Mouse (Mus musculus) heart, postnatal 14 days (tissue): Measurements from ENCODE around the gene Timm8a2. TPM values are rescaled to one million over a fixed set of nuclear protein-coding genes. Genes with fewer than 3 reads are reported as not detected.
"Not testable (repeated sequence)": the region's sequence is repeated elsewhere in the genome, so short reads cannot be mapped to it uniquely, and the experiment has no call there.

Source experiments
- DNase-seq, 2 experiments: peaks; one replicate each; pipeline ENCODE4 v3.0.0; 2021 to 2022
- intact Hi-C: fragments of 180-260 bp; cut with DNase I; formaldehyde crosslinking; loops from one replicate; pipeline ENCODE4 v1.15.1; 2025
- total RNA-seq, 2 experiments: library from RNA; stranded (reverse); gene quantifications; 2 replicates each; pipeline ENCODE4 v1.2.3; 2021

Timm8a2 gene
- total RNA-seq, 2 experiments from 2014 or later, result not detected

DNA sequence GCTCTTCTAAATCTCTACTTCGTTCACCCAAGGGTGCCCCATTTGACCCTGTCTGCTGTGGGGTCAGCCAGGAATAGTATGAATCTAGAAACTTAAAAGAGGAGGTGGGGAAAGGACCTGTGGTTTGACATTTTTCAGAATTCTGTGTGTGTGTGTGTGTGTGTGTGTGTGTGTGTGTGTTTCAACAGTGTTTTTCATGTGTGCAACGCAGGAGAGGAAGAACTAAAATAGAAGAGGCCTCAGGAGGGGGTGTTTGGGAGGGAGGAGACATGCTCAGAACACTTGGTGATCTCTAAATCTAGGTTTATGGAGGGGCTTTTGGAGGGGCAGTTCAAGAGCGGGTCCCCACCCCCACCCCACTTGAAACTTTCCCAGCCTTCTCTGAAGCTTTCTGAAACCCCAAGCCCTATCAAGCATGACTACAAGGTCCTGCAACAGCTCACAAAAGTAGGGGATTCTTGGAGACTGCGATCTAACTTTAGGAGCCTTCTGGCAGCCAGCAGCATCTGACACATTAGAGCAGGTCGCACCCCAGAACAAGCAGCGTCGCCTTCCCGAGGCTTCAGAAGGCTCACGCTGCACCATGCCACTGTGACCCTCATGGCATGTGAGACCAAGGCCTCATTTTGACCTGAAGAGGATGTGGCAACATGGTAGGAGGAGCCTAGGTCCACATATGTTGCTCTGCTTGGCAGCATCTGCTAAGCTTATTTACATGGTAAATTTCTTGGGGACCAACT lies 18.6 kb downstream of the Timm8a2 start:
- no peak for DNase-seq
- intact Hi-C loops, result no loop called here

DNA sequence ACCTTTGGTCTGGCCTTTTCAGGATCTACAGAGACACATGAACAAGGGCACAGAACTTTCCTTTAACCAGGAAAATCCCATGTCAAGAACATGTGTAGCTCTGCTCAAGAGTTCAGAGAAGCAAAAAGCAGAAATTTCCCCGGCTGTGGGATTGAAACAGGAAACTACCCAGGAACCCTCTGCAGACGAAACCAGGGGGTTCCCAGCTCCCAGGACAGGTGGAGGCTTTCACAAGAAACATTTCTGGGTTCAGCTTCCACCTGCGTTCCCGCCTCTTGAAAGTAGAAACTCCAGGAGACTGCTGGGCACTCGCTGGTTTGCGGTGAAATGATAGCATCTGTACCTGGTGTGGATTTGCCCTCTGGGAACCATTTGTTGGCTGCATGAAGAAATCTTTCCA lies 22.4 kb downstream of the Timm8a2 start:
- DNase-seq, result no peak
- intact Hi-C loops, result loop anchor here (5.0 kb wide), 1 partner anchor 65 kb away; no protein-coding TSS in a partner anchor

DNA sequence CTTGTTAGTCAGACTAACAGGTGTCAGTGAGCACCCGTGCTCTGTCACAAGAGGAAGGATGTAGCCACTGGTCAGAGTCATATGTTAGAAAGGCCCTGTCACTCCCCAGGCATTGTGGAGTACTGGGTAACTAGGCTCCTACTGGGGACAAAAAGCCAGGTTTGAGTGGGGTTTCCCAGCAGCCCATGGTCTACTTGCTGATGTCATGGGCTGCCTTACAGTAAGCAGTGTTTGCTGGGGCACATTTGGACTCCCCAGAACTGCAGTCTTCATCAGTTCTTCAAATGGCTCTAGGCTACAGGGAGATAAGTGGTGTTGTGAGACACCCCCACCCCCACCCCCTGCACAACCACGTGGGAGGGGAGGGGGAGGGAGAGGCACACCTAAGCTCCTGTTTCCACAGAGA lies 23.5 kb downstream of the Timm8a2 start:
- intact Hi-C loops, result loop anchor here (5.0 kb wide), 1 partner anchor 66 kb away; no protein-coding TSS in a partner anchor
- DNase-seq, result no peak

DNA sequence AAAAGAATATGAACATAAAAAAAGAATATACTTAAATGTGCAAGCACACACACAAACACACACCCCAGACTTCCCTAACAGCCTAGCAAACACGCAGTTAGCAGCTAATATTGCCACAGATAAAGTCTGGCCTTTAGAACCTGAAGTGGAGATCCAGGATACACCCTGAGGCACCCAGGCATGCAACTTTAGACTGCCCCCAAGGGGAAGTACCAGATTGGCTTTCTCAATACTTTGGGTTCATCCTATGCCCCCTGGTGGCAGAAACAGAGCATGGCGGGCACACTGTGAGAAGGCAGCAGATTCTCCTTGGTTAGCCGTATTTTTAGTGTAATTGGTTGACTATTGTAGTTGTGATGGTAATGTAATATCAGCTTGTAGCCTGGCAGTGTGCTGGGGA lies 26.2 kb downstream of the Timm8a2 start:
- intact Hi-C loops, result loop anchor here (1.0 to 2.0 kb wide), 2 partner anchors 132 to 196 kb away; no protein-coding TSS in a partner anchor

DNA sequence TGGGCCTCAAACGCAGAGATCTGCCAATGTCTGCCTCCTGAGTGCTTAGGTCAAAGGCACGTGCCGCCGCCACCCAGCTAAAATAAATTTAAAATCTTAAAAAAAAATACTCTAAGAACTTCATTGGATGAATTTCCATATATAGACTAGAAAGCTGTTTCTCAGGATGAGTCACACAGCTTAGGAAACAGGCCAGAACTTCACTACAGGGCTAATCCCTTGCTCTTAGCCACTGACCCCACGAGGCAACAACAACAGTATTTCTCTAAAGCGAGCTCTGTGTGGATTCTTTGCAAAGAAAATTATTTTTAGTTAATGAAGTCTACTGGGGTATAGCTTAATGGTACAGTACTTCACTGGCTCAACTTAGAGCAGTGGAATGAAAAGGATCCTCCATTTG lies 26.9 kb downstream of the Timm8a2 start:
- intact Hi-C loops, result loop anchor here (2.0 kb wide), 1 partner anchor 197 kb away; no protein-coding TSS in a partner anchor
- no peak for DNase-seq

More for the DNA sequence above, 26.2 kb downstream of the Timm8a2 start:
- DNase-seq, result peak; percentile 80 to 90

DNA sequence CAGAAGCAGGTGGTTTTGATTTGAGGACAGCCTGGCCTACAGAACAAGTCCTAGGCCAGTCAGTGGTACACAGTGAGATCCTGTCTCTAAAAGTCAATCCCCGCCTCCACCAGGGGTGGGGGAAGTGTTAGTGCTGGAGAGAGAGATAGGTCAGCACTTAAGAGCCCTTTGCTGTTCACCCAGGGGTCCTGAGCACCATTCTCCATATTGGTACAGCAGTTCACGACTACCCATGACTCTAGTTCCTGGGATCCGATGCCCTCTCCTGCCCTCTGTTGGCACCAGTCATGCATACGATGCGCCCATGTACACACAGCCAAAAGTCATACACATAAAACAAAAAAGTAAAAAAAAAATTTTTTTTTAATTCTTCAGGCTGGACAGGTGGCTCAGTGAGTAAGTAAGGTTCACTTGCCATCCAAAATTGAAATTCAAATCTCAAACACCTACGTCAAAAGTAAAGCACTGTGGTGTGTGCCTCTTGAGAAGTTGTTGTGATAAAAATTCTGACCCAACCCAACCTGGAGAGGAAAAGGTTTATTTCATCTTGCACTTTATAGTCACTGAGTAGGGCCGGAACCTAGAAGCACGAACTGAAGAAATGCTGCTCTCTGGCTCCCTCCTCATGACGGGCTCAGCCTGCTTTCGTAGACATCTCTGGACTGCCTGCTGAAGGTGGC lies 28.1 kb downstream of the Timm8a2 start:
- intact Hi-C loops, result no loop called here
- DNase-seq, result no peak

DNA sequence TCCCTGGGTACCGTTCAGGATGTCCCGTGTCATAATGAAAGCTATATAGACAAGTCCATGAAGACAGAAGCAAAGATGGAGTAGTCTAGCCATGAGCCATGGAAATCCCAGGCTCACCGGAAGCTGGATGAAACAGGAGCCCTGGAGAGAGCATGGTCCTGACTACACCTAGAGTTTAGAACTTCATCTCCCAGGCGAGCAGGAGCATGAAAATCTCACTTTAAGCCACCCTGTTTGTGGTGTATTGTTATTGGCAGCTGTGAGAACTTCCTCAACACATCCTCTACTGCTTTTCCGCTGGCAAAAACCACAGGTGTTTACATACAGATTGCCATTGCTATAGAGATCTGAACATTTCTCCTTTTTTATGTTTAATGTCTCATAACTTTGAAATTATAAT lies 29.1 kb downstream of the Timm8a2 start:
- DNase-seq, result no peak
- intact Hi-C loops, result no loop called here

DNA sequence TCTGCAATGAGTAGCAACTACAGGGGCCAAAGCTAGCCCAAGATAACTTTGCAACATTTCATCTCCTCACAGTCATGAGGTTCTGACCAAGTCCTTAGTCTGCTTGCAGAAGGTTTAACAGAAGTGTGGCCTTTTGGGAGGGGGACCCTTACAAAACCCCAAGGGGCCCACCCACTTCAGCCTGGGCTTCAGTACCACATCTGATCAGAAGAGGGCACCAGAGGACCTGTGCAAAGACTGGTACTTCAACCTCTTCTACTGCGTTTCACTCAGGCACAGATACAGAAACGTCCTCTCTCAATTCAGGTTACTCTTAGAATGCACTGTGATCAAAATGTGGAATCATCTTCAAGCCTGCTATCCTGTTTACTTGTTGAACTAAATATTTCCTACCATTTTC lies 30.0 kb downstream of the Timm8a2 start:
- intact Hi-C loops, result loop anchor here (2.0 kb wide), 1 partner anchor 66 kb away; no protein-coding TSS in a partner anchor
- peak; percentile 71 to 85 for DNase-seq

DNA sequence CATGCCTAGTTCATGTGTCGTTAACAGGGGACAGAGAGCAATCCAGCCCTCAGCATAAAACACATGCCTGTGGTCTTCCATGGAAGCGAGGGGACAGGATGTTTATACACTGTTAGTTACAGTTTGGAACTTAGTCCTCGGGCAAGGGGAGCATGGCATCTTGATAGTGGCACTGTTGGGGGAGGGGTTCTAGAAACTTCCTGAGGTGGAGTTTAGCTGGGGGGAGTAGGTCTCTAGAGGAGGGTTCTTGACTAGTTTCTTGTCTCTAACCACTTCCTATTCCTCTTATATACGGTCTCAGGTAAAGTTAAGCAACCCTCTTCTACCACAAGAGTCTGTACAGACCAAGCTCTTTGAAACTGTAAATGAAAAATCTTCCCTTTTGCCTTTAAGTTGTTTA lies 31.8 kb downstream of the Timm8a2 start:
- intact Hi-C loops, result no loop called here
- DNase-seq, result no peak

DNA sequence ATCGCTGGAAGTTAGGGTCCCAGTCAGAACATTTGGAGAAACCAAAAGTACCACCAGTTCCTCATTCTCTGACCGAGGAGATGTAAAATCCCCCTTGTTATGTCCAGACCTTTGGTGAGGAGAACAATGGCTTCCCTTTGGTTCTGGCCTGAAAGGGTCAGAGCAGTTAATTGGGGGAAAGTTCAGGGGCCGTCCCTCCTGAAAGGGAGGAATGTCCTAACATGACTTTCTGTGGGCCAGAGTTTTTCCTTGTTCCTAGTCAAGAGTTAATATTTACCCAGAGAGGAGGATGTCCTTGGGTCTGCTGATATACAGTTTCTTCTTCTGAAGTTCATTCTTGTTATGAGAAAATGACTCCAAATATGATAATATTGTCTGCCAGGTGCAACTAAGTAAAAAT lies 33.6 kb downstream of the Timm8a2 start:
- intact Hi-C loops, DNase-seq: not testable (repeated sequence)

DNA sequence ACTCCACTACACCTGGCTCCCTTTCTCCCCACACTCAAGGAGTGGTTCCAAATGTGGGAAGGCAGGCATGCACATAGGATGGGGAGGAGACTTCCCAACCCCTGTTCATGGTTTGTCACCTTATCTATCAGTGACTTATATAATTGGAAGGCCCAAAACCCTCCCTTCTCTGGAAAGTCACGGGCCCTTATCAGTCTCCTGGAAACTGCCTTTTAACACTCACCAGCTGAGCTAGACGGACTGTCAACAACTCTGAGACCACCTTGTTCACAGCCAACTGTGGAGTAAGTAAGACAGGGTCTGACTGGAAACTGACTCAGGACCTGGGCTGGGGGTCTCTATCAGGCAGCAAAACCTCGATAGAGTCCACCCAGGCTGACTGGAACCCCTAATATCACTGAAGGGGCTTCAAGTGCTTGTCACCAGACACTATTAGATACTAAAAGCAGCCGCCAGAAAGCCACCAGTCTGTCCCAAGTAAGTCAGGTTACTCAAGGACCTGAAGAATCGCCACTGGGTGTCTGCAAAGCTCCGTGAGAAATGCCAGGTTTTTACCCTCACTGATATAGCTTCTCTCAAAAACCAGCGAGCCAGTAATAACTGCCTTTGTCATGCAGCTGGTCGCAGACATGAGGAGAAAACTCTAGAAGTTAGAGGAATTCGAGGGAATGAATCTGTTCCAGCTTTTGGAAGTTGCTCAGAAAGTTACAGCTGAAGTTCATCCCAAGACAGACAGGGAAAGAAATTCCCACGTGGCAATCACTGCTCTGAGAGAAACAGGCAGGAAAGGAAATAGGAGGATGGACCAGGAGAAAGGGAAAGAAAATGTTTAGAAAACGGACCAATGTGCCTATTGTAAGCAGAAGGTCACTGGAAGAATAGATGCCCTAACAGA lies 34.6 kb downstream of the Timm8a2 start:
- DNase-seq, result peak in 1 of 2 experiments; percentile 33
- intact Hi-C loops, result no loop called here

DNA sequence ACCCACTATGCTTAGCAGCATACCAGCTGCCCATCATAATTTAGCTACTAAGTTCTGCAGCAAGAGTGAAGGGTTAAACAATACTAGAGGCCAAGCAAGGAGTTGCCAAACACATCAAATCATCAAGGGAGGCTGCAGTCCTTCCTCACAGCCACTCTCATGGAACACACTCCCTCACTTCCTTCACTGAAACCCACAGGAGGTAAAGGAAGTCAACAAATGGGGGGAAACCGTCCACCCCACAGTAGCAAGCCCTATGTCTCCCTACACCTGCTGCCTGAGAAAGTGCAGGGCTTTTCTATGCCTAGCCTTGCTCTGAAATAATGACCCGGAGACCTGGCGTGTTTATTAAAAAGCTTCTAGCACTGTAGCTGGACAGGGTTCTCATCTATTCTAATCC lies 35.5 kb downstream of the Timm8a2 start:
- intact Hi-C loops, result loop anchor here (5.0 kb wide), 1 partner anchor 37 kb away; the partner anchor contains the start of gene Tm9sf2
- no peak for DNase-seq

DNA sequence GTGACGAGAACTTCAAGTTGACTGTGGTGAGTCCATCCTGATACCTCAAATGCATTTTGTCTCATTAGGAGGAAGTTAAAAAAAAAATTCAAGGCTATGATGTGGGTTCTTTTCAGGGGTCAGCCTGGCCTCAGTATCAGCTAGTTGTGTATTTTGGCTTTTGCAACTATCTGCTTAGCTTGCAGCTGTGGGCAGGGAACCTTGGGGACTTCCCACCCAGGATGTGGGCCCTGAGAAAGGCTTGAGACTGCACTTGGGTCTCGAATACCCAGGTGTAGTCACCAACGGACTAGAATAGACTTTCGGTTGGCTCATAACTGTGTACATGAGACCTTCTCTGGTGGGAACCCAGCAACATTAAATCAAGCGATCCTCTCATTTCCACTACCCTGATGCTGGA lies 38.9 kb downstream of the Timm8a2 start:
- intact Hi-C loops, result loop anchor here (5.0 kb wide), 1 partner anchor 34 kb away; the partner anchor contains the start of gene Tm9sf2
- no peak for DNase-seq

DNA sequence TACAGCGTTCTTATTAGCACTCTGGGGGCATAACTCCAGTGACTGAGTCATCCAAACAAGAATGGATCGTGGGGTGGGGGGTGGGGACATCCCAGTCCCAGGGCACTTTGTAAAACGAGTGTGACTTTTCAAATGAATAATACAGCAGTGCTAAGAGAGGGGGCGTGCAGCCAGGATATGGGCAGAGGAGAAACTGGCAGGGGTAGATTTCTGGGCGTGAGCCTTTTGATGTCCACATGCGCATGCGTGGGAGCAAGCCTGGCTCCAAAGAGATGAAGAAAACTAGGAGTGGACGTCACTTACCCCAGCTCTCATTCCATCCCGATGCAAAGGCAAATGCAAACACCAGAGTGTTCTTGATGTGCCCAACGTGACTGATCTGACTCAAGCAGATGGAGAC lies 39.9 kb downstream of the Timm8a2 start:
- peak; percentile 9 to 32 for DNase-seq
- intact Hi-C loops, result loop anchor here (5.0 kb wide), 1 partner anchor 33 kb away; the partner anchor contains the start of gene Tm9sf2

DNA sequence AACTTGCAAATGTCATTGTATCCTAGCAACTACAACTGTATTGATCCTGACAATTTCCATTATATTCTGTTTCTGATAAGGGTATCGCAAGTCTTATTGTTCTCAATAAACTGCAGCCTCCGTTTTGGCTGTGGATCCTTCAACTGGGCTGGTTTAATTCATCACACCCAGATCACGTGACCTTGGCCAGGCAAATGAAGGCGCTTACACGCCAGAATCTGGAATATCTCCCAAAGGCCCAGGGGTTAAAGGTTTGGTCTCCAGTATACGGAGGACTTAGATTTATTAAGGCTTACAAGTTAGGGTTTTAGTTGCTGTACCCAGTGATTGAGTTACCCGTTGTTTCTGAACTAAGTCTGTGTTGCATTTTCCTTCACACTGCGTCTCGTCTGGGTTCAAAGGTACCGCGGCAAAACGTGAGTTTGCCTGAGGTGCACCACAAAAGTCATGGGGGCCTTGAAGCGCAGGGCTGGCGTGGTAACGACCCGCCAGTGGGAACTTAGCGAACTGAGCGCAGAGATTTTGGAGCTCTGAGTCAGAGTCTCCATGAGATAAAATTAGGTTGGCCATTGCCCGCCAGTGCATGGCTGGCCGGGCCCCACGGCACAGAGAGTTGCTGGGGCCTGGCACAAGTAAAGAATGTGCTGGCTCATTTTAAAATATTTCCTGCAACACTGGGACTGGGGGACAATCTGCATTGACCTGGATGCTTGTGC lies 41.2 kb downstream of the Timm8a2 start:
- peak; percentile 36 to 44 for DNase-seq
- intact Hi-C loops, result no loop called here

DNA sequence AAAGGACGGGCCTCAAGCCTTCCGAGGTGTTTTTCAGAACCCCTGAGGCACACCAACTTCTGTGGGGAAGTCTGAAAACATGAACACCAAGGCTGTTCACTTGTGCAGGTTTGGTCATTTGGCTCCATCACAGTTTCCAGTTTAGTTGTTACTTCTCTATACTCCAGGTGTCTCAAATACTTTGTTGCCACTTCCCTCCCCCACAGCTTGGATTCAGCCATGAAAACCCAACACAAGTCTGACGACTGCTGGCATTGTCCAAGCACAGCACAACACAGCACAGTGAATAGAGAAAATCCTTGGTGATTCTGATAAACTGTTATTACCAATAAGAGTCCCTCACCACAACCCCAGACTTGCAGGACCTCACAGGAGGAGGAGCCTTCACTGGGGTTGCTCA lies 42.5 kb downstream of the Timm8a2 start:
- no peak for DNase-seq
- intact Hi-C loops, result no loop called here

DNA sequence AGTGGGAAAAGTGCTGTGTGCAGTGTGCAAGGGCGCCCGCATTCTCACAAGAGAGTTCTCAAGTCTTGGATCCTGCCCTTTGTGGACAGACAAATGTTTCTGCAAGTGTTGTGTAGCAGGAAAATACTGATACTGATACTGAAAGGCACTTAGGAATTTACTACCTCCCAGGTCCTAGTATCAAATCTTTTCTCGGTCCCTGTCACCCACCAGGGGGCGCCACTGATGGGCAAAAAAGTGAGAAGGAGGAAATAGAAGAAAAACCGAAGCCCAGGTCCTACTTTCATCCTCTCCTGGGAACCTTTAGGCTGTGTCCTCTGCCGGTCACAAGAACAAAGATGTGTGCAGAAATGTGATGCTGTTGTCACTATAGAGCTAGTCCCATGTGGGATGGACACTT lies 45.0 kb downstream of the Timm8a2 start:
- DNase-seq, result peak; percentile 54 to 67
- intact Hi-C loops, result no loop called here

DNA sequence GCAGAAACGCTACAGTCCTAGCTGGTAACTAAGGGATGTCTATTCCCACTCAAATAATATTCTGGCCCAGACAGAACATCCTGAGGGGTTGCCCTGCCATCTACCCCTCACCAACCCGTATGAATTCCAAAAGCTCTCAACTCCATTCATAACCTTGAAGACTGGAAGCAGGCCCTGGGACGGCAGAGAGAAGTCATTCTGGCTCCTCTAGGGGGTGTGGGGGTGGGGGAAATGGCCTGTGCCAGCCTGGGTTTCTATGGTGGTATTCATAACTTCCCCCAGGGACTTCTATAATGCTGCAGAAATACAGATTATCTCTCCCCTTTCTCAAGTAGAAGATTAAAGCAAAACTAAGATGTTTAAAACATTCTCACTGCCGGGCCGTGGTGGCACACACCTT lies 45.4 kb downstream of the Timm8a2 start:
- intact Hi-C loops, result no loop called here

DNA sequence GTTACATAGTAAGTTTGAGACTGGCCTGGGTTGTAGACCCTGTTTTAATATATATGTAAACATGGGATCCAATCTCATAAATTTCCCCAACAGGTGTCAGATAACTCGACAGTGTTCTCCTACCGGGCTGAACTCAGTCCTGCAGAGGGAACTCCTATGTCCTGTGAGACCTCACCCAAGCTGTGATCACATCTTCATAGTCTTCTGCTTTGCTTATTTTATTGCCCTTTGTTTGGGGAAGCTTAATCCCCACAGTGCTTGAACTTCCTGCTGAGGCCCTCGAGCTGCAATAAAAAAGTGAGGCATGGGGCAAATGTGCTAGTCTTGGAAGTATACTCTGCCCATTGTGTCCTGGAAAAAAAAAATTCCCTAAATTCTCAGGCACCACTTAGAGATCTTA lies 46.8 kb downstream of the Timm8a2 start:
- intact Hi-C loops, result no loop called here
- no peak for DNase-seq

More for the DNA sequence above, 45.4 kb downstream of the Timm8a2 start:
- no peak for DNase-seq

DNA sequence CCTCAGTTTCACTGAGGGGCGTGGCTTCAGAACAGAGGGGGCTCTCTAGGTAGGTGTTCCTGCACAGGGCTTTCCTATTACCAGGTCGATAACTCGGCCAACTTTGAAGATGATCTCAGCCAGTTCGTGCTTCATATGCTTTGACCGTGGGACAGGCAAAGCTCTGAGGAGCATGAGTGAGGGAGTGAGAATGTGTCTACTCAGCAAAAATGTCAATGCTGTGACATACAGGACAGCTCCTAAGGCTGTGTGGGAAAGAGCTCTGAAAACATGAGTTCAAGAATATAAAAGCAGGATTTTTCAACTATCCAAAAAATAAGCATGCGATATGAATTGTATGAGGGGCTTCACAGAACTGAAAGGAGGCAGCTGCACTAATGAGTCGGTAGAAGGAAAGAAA lies 49.0 kb downstream of the Timm8a2 start:
- intact Hi-C loops, result no loop called here

More for the DNA sequence above, 49.0 kb downstream of the Timm8a2 start:
- no peak for DNase-seq
